Mouse (Mus musculus): ENCODE data around the gene Dnajc16. TPM values are rescaled to one million over a fixed set of nuclear protein-coding genes. Genes with fewer than 3 reads are reported as not detected.

Dnajc16 gene
- polyA plus RNA-seq, 2 experiments: 3.2 to 11.9 TPM

DNA sequence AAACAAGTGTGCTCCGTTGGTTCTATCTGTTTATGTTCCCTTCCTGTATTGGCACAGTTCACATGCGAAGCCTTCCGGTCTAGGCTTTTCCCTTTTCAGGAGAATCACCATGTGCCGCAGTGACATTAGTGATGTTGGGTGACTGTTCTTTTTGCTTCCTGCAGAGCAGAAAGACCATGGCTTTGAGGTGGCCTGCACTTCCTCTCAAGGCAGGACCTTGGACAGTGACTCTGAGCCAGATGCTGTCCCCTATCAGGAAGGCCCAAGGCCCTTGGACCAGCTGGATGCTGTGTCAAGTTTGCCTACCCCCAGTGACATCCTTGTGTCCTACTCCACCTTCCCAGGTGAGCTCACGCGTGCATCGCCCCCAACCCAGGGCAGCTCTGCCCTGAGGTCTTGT, 20.6 kb upstream of the Dnajc16 start:
- ATAC-seq (ENCODE audit: low FRiP score, low read depth) (no peak), DNase-seq (ENCODE audit: low spot score) (no peak)
- Histone ChIP-seq H3K4me2 (replicated peaks; ENCODE audit: low read depth, low read length, severe bottlenecking) (no peak overlapping the region), H3K4me3 (replicated peaks; ENCODE audit: low read length) (no peak overlapping the region), H3K9me3 (ENCODE audit: control insufficient read depth, low read length) (no peaks in the 10 kb centered on the region), H3K4me1 (ENCODE audit: control insufficient read depth, insufficient read depth, low read length) (no peaks in the 10 kb centered on the region), H3K36me3 (ENCODE audit: control insufficient read depth, insufficient read depth, low read length) (peaks cover 91% of the 10 kb centered on the region), H3K27ac (replicated peaks; ENCODE audit: low read depth, low read length) (no peak overlapping the region), H3K27me3 (ENCODE audit: control insufficient read depth, insufficient read depth, low read length) (no peaks in the 10 kb centered on the region), H3K9ac (ENCODE audit: low read depth, low read length, severe bottlenecking) (no peak overlapping the region)
- no peak for TF ChIP-seq POLR2A (IDR thresholded peaks at IDR 0.05; ENCODE audit: borderline replicate concordance, extremely low read depth, insufficient read depth, insufficient read length)
- WGBS: over 99% methylated on average over 7 of the region's 7 CpGs

DNA sequence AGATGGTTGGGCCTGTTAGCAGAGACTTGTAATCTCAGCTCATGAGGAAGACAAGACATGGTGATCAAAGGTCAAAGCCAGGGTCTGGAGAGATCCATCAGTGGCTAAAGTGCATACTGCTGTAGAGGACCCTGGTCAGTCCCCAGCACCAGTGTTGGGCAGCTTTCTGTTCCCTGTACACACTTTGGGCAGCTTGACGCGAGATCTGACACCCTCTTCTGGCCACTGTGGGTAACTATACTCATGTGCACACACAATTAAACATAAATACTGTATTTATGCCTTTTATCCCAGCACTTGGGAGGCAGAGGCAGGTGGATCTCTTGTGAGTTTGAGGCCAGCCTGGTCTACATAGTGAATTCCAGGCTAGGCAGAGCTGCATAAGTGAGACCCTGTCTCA, 20.2 kb upstream of the Dnajc16 start:
- Histone ChIP-seq H3K27ac (replicated peaks; ENCODE audit: low read depth, low read length) (no peak overlapping the region), H3K27me3 (ENCODE audit: control insufficient read depth, insufficient read depth, low read length) (no peaks in the 10 kb centered on the region), H3K4me1 (ENCODE audit: control insufficient read depth, insufficient read depth, low read length) (no peaks in the 10 kb centered on the region), H3K4me3 (replicated peaks; ENCODE audit: low read length) (no peak overlapping the region), H3K9ac (ENCODE audit: low read depth, low read length, severe bottlenecking) (no peak overlapping the region), H3K36me3 (ENCODE audit: control insufficient read depth, insufficient read depth, low read length) (peaks cover 90% of the 10 kb centered on the region), H3K4me2 (replicated peaks; ENCODE audit: low read depth, low read length, severe bottlenecking) (no peak overlapping the region), H3K9me3 (ENCODE audit: control insufficient read depth, low read length) (no peaks in the 10 kb centered on the region)
- no peak for DNase-seq (ENCODE audit: low spot score)
- no peak for TF ChIP-seq POLR2A (IDR thresholded peaks at IDR 0.05; ENCODE audit: borderline replicate concordance, extremely low read depth, insufficient read depth, insufficient read length)
- 100% methylated on average over 2 of the region's 2 CpGs for WGBS
- ATAC-seq (ENCODE audit: low FRiP score, low read depth): no peak

DNA sequence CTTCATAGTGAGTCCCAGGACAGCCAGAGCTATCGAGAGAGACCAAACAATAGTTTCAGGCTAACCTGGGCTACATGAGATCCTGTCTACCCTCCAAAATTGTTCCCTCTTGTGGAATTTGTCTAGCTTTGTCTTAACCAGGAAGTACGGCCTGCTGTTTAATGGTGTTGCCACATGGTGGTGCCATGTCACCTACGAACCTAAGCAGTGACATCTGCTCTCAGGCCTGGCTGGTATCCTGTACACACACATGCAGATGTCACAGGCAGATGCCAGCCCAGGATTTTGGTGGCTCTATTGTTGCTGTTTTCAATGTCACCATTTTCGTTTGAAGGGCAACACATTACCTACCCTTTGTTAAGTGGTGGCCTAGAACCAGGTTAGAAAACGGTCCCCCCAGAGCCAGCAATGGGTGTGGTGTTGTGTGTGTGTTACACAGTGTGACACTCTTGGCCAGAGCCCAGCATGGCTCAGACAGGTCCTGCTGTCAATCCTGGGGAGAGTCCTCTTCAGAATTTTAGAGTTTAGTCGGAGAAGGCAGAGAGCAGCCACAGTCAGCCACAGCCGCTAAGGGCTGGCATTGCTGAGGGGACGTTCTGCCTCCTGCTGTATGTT, 19.2 kb upstream of the Dnajc16 start:
- Histone ChIP-seq H3K4me1 (ENCODE audit: control insufficient read depth, insufficient read depth, low read length) (no peaks in the 10 kb centered on the region), H3K4me2 (replicated peaks; ENCODE audit: low read depth, low read length, severe bottlenecking) (no peak overlapping the region), H3K4me3 (replicated peaks; ENCODE audit: low read length) (no peak overlapping the region), H3K27me3 (ENCODE audit: control insufficient read depth, insufficient read depth, low read length) (no peaks in the 10 kb centered on the region), H3K9ac (ENCODE audit: low read depth, low read length, severe bottlenecking) (no peak overlapping the region), H3K36me3 (ENCODE audit: control insufficient read depth, insufficient read depth, low read length) (peaks cover 92% of the 10 kb centered on the region), H3K27ac (replicated peaks; ENCODE audit: low read depth, low read length) (no peak overlapping the region), H3K9me3 (ENCODE audit: control insufficient read depth, low read length) (no peaks in the 10 kb centered on the region)
- TF ChIP-seq POLR2A (IDR thresholded peaks at IDR 0.05; ENCODE audit: borderline replicate concordance, extremely low read depth, insufficient read depth, insufficient read length): no peak
- 79% methylated on average over 8 of the region's 8 CpGs for WGBS
- ATAC-seq (ENCODE audit: low FRiP score, low read depth) (no peak), DNase-seq (ENCODE audit: low spot score) (peak; percentile 17)

DNA sequence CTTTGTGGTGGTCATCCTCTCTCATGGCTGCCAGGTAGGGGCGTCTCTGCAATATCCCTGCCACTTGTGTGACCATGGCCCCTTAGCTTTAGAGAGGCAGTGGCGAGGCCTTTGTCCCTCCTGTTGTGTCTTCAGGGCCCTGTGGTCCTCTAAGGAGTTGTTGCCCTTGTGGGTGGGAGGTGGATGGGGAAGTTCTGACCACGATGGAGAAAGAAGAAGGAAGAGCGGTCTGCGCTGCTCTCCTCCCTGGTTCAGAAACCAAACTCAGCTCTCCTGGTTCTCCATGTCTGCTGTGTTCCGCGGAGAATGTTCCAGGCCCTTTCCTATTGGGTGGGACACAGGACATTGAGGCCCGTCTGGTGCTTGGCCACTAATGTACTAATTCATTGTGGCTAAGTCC, 15.2 kb upstream of the Dnajc16 start:
- Histone ChIP-seq H3K4me2 (replicated peaks; ENCODE audit: low read depth, low read length, severe bottlenecking) (no peak overlapping the region), H3K9ac (ENCODE audit: low read depth, low read length, severe bottlenecking) (no peak overlapping the region), H3K4me3 (replicated peaks; ENCODE audit: low read length) (no peak overlapping the region), H3K36me3 (ENCODE audit: control insufficient read depth, insufficient read depth, low read length) (peaks cover 67% of the 10 kb centered on the region), H3K4me1 (ENCODE audit: control insufficient read depth, insufficient read depth, low read length) (no peaks in the 10 kb centered on the region), H3K27ac (replicated peaks; ENCODE audit: low read depth, low read length) (no peak overlapping the region), H3K27me3 (ENCODE audit: control insufficient read depth, insufficient read depth, low read length) (no peaks in the 10 kb centered on the region), H3K9me3 (ENCODE audit: control insufficient read depth, low read length) (no peaks in the 10 kb centered on the region)
- no peak for ATAC-seq (ENCODE audit: low FRiP score, low read depth)
- 94% methylated on average over 8 of the region's 8 CpGs for WGBS
- no peak for TF ChIP-seq POLR2A (IDR thresholded peaks at IDR 0.05; ENCODE audit: borderline replicate concordance, extremely low read depth, insufficient read depth, insufficient read length)
- DNase-seq (ENCODE audit: low spot score): no peak

DNA sequence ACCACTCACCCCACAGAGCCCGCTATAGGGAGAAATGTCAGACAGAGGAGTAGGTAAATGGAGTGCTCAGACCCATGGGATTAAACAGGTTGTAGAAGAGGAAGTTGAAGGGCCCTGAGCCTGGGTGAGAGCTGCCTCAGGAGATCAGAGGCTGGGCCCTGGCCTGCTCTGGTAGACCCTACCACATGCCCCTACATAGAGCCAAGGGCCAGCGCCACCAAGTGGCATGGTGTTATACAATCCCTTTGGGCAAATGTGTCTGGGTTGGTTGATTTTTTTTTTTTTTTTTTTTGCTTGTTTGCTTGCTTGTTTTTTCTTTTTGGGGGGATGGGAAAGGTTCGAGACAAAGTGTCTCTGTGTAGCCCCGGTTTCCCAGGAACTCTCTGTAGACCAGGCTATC, 13.4 kb upstream of the Dnajc16 start:
- no peak overlapping the region for H3K9ac ChIP-seq (ENCODE audit: low read depth, low read length, severe bottlenecking)
- ATAC-seq (ENCODE audit: low FRiP score, low read depth) (no peak), DNase-seq (ENCODE audit: low spot score) (no peak)
- H3K4me2 ChIP-seq (replicated peaks; ENCODE audit: low read depth, low read length, severe bottlenecking): no peak overlapping the region
- H3K9me3 ChIP-seq (ENCODE audit: control insufficient read depth, low read length): no peaks in the 10 kb centered on the region
- no peak overlapping the region for H3K4me3 ChIP-seq (replicated peaks; ENCODE audit: low read length)
- 84% methylated on average over 4 of the region's 4 CpGs for WGBS
- no peaks in the 10 kb centered on the region for H3K27me3 ChIP-seq (ENCODE audit: control insufficient read depth, insufficient read depth, low read length)
- no peak overlapping the region for H3K27ac ChIP-seq (replicated peaks; ENCODE audit: low read depth, low read length)
- no peaks in the 10 kb centered on the region for H3K4me1 ChIP-seq (ENCODE audit: control insufficient read depth, insufficient read depth, low read length)
- TF ChIP-seq POLR2A (IDR thresholded peaks at IDR 0.05; ENCODE audit: borderline replicate concordance, extremely low read depth, insufficient read depth, insufficient read length): no peak
- peaks cover 50% of the 10 kb centered on the region for H3K36me3 ChIP-seq (ENCODE audit: control insufficient read depth, insufficient read depth, low read length)

Data from limb, embryonic 14.5 days (tissue).